Mouse (Mus musculus): ENCODE measurements around the gene C130050O18Rik.

Gene C130050O18Rik

DNA sequence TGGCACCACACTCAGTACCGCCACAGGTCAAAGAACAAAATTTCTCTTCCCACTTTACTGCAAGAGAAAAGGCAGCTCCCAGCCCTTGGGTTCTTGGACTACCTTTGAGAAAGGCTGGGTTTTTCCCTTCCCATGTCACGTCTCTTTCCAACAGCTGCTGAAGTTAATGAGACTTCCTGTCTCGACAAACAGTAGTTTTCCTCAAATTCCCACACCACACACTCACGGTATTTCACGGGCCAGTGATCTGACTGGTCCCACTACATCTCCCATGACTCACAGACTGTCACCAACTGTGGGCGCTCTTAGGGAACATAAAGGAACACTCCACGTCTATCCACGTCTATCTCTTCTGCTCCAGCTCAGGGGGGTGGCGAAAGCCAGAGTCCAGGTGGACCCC, 20.1 kb downstream of the C130050O18Rik start:
- in situ Hi-C loops (cut with MboI, MseI) = no loop called here

DNA sequence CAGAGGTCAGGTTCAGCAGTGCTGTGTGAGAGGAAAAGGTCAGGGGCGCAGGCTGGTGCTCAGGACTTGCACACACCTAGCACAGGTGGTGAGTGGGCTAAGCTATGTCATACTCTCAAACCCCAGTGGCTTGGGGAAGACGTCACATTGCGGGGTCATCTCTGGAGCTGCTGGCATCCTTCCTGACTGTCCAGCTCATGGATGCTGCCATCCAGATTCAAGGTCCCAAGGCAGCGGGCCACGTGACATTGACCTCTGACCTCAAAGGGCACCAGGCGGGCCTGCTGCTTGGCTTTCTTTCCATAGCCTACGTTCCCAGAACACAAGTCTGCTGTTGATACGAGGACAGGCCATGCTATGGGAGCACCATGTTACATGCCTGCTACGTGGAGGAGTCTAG, 21.9 kb downstream of the C130050O18Rik start:
- in situ Hi-C loops (cut with MboI, MseI) = no loop called here

DNA sequence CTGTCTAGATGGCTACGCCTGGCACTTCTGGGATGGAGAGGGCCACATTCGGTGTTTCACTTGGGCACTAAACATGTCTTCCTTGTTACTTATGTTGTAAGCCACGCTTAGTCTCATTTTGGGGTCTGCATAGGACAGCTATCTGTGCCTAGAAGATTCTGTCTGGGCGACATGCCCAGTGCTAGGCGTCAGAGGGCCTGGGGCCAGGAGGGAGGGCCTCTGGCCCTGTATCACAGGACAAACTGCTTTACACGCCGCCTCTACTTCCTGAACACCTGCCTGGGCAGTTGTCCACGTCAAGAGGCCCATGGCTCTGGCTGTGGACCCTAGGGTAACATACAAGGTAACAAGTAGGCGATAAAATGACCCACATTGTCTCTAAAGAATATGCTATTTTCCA, 22.9 kb downstream of the C130050O18Rik start:
- in situ Hi-C loops (cut with MboI, MseI) = no loop called here

DNA sequence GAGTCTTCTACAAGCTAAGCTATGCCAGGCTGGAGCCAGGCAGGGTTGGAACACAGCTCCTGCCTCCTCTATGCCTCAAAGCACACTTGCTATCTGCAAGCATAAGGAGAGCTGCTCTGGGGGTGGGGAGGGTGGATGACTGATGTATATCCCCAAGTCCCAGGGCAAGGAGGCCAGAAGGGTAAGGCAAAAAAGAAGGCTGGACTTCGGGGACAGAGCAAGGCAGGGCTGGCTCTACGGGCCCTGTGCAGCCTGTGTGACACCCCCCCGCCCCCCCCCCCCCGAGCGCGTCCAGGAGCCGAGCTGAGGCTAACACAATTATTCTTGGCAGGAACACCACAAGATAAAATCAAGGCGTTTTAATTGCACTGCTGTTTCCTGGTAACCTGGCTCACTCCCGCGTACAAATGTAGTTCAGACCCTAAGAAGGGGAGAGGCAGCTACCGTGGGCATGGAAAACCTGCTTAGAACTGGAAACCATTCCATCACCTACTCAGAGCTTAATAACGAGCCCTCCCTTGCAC, 24.8 kb downstream of the C130050O18Rik start:
- in situ Hi-C loops (cut with MboI, MseI) = no loop called here

DNA sequence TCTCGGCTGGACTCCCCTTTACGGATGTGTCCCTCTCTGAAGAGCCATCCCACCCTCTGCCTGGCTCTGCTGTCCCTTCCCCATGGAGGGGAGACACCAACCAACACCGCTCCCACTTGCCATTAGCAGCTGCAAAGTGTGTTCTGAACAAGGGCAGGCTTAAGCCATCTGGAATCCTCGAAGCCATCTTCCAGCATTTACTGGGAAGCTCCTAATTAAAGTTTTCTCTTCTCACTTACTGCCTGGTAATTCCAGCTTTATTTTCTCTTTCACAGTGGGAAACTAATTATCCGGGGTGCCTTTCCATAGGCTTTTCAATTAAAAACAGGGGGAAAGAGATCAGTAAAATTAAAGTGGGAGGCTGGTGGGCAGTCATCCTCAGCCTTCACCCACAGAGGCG, 27.3 kb downstream of the C130050O18Rik start:
- in situ Hi-C loops (cut with MboI, MseI) = no loop called here

DNA sequence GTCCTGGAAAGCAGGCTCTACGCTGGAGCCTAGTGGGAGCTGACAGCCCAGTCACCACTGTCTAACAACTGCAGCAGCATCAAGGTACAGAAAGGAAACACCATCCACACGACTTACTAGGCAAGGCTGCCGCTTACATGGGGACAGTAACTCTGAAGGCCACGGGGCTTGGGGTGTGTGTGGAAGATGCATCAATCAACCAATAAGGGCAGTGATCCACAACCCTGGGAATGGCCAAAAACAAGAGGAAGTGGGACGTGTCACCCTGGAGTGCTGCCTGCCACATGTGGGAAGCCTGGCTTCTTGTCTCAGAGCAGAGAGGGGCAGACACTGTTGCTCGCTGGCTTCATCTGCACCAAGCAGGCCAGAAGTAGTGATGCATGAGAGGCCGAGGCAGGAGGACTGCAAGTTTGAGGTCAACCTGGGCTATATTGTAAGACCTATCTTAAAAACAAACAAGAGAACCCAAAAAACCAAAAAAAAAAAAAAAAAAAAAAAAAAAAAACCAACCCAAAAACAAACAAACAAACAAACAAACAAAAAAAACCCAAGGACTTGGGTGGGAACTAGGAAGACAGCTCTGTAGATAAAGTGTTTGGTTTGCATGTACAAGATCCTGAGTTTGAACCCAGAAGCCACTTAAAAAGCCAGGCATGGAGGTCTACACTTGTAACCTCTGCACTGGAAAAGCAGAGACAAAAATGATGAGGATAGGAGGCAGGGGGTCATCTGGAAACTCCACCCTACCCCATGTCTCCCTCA, 27.8 kb downstream of the C130050O18Rik start:
- in situ Hi-C loops (cut with MboI, MseI) = no loop called here

DNA sequence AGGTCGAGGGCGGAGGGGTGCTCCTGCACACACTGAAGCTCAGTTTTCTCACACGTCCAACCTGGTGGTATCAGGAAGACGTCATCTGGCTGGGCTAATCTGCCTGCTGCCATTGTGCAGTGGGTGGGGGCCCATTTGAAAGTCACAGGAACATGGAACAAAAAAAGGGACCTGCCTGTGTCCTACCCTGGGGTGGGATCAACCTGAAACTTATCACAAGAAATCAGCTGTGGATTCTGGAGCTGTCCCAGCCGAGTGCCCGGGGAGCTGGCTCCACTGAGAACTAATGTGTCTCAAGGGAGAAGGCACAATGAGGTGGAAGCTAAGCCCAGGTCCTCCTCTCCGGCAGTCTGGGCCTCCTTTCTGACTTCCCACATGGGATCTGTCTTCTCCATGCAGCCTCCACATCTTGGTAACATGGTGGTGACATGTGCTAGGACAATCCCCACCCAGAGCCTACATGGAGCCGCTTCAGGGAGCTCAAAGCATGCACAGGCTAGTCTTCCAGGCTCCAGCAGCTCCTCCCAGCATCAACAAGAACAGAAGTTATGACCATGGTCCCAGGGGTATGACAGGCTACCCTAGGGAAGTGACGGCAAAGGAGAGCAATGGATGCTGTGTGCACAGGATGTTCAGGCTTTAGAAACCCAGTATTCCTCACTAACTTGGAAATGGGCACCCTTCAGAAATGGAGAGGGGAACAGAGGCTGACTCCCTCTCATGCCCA, 28.9 kb downstream of the C130050O18Rik start:
- in situ Hi-C loops (cut with MboI, MseI) = no loop called here

DNA sequence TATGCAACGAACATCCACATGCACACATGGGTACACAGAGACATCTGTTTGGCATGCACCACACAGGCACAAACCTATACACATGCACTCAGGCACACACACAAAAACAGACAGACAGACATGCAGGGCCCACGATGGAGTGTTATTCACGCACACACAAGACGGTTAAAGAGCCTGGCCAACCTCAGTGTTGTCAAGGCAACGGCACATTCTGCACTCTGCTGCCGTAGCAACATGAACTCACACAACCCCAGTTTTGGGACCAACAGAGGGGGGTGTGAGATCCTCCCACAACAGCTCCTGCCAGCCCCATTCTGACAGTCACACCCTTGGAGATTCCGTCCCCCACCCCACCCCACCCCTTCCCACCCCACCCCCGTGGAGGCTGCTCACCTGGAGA, 29.9 kb downstream of the C130050O18Rik start:
- in situ Hi-C loops (cut with MboI, MseI) = no loop called here

DNA sequence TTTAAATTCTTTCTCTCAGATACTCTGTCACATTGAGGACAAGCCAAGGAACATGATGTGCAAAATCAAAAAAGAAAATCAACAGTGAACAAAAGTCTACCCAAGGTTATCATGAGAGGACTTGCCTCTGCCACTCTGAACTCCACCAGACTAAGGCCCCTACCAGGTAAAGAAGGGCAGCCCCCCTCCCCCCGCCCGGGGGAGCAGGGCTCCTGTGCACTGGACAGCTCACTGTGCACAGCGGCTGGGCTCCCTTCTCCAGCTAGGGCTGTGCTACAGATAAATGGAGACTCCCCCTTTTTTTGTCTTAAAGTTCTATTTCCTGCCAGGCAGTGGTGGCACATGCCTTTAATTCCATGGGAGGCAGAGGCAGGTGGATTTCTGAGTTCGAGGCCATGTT, 32.7 kb downstream of the C130050O18Rik start:
- in situ Hi-C loops (cut with MboI, MseI) = no loop called here

DNA sequence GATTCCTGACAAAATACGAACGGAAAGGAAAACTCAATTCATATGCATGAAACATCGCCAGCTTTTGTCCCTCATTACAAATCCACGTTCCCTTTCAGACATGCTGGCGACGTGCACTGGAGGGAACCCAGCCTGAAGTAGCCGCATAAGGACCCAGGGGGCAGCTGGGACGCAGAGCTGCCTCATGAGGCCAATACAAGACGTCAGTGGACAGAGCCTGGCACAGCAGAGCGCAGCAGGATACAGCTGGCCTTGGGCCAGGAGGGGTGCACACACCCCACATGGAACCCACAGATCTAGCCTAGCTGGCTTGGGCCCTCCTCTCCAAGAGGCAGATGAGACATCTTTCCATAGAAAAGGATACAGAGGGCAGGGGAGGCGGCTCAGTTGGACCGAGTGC, 33.4 kb downstream of the C130050O18Rik start:
- in situ Hi-C loops (cut with MboI, MseI) = no loop called here

DNA sequence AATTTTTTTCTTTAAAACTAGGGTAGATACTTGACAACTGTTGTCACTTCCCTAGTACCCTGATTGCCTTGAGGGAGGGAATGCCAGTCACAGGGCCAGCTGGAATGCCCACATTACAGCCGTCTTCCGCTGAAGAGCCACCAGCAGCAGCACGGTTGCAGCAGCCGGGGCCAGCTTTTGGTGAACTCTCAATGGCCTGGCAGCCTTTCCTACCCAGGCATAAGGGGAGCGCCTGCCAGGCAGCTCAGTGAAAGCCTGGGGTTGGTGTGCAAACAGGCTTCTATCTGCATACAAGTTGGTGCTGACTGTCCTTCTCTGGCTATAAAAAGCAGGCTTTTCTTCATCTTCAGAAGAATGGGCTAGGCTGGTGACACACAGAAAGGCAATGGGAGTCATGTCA, 35.4 kb downstream of the C130050O18Rik start:
- in situ Hi-C loops (cut with MboI, MseI) = no loop called here

DNA sequence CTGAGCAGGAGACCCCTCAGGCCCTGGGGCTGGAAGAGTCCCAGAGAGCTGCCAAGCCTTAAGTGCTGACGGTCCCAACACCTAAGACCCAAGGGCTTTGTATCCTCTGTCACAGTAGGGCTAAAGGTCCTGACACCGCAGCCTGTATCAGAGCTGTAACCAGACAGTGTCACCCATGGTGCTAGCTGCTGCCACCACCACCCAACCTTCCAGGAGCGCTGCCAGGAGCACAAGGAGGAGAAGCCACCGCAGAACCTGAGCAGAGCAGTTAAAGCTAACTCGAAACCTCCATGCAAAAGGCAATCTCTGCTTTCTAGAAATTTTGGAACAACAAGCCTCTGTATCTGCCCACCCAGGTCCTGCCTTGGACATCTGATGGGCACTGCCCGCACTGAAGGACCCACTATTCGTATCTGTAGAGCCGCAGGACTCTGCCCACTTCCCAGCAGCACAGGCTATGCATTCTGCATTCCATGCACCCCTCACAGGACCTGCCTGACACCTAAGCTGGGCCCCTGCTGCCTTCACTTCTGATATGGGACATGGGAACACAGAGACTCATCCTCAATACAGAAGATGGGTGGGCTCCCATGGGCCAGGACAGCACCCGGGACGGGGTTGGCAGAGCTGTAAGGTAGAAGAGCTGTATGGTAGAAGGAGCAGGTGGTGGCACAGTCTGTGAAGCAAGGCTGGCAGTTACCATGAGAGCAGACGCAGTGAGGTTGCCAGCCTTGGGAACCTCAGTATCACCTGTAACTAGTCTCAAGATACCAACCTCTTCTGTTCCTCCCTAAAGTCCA, 36.0 kb downstream of the C130050O18Rik start:
- in situ Hi-C loops (cut with MboI, MseI) = no loop called here

DNA sequence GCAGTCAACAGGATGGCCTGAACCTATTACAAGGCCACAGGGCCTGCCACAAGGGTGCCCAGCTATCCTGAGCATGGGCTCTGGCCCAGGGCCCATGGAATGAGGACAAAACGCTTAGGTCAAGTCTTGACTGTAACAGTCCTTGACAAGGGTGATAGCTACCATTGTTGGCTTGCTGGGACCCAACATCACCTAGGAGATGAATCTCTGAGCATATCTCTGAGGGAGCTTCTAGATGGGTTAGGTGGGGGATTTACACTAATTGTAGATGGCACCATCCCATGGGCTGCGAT, 36.6 kb downstream of the C130050O18Rik start:
- in situ Hi-C loops (cut with MboI, MseI) = no loop called here

DNA sequence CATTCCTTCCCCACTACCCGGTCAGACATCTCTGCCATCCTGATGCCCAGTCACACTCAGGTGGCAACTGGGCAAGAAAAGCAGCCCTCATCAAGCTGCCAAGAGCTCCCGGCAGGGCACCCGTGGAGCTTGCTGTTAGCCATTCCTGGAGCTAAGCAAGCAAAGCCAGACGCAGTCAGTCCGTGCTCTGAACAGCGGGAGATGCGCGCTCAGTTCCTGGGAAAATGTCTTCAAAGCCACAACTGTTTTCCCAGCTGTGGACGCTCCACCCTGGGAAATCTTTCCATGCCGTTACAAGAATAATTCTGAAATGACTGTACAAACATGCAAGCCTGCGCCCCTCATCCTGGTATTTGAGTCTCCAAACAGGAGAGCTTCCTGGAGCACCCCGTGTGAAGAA, 37.3 kb downstream of the C130050O18Rik start:
- in situ Hi-C loops (cut with MboI, MseI) = no loop called here

DNA sequence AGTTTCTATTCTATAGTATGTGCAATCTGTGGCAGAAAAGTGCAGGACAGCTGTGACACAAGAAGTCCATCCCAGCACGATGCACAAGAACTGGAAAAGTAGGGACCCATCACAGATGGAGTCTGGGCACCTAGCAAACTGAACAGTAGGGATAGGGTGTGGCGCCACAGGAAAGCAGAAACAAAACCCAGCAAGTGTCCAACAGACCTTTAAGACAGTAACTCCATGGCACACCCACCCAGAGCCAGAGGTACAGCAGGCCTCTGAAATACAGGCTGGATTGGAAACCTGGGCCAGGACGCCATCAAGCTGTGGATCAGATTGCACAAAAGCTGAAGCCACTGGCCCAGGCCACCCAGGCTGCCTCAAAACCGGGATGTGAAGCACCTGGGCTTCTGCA, 37.9 kb downstream of the C130050O18Rik start:
- in situ Hi-C loops (cut with MboI, MseI) = no loop called here

DNA sequence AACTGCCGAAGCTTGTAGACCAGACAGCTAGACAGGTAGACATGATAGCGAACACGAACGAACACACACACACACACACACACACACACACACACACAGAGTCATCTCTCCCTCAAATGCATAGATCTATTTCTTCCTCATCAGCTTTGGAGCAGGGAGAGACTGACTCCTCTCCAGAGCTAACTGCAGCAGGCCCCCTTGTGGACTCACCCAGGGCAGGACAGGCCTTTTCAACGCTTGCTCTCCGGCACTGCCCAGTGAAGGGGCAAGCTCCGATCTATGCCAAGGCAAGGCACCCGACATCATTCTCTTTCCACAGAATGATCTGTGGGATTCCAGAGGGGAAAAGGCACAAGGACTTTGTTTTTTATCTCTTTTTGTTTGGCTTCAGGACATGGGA, 40.2 kb downstream of the C130050O18Rik start:
- in situ Hi-C loops (cut with MboI, MseI) = no loop called here

DNA sequence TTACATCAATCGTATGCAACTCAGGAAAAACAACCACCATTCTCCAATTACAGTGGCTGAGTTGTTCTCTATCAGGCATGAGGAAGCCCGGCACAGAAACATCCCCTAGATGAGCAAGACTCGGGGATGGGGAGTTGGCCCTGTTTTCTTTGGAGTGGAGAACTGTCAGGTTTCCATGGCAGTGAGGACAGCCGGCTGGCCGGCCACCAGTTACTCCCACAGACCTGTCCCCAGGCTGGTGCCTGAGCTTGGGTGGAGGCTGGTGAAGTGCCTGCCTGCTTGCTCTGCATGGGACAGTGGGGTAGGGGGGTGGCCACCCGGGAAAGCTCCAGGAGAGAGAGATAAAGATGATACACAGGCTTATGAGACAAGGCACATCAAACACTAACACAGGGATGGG, 42.9 kb downstream of the C130050O18Rik start:
- in situ Hi-C loops (cut with MboI, MseI) = no loop called here

DNA sequence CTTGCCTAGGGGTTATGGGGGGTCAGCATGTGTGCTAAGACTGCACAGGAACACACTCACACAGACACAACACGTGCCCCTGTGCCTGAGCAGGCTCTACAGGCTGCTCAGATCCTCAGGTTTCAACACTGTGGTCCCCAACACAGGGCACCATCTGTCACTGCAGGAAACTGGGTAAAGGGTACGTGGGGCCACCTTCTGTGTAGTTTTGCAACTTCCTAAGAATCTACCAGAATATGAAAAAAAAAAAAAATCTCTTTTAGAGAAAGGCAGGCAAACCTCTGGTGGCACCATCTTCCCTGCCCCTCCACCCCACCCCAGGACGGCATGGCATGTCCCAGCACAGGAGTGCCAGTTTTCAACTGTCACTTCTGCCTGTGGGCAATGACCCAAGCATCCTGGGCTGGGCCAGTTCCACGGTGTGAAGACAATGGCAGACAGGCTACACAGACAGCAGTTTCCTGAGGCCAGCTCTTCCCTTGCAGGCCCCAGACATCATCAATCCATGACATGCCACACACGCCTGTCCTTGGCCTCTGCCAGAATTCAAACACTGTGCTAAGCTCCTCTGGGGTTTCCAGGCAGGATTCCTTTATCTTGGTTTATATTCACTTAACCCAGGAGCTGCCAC, 44.2 kb downstream of the C130050O18Rik start:
- in situ Hi-C loops (cut with MboI, MseI) = no loop called here

DNA sequence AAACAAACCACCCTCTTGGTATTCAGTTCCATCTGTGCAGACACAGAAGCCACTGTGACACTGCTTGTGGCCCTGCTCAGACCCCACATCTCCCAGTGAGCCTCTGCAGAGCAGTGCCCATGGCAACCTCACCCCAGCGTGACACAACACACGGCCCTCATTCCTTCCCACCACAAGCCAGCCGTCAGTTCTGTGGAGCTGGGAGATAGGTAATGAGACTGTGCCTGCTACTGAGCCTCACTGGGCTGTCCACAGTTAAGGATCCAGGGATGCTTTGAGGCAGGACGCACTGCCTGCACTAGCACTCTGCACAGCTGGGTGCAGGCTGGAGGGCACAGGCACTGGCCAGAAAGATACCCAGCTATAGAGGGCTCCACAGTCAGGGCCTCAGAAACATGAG, 44.8 kb downstream of the C130050O18Rik start:
- in situ Hi-C loops (cut with MboI, MseI) = no loop called here

DNA sequence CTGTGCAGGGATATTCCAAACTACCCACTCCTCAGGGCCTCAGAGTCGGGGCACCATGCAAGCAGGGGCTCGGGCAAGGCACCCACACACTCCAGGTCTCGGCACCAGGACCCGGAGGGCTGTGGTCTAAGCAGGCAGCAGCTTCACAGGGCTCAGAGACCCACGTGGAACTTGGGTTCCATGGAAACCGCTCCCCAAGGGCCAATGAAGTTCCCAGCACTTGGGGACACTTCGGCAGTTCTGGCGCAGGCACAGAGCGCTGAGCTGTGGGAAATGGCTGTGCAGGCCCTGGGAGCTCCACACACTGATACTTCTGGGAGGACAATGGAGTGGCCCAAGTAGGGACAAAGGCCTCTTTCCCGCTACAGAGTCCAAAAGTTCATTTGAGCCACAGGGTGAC, 48.0 kb downstream of the C130050O18Rik start:
- in situ Hi-C loops (cut with MboI, MseI) = no loop called here

DNA sequence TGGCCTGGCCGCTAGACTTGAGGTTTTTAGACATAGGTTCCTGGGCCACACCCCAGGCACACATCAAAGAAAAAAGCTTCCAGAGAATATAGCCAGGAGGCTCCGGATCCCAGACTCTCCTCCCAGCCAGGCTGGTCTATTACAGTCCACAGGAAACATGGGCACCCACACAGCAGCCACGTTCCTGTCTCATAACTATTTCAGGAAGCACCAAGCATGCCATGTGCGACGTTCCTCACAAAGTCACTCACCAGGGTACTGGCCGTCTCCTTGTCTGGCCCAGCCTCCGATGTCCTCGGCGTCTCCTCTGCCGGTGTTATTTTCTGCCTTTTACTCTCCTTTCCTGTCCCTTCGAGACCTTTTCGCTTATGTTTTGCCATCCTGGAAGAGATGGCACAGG, 50.1 kb downstream of the C130050O18Rik start:
- in situ Hi-C loops (cut with MboI, MseI) = no loop called here

DNA sequence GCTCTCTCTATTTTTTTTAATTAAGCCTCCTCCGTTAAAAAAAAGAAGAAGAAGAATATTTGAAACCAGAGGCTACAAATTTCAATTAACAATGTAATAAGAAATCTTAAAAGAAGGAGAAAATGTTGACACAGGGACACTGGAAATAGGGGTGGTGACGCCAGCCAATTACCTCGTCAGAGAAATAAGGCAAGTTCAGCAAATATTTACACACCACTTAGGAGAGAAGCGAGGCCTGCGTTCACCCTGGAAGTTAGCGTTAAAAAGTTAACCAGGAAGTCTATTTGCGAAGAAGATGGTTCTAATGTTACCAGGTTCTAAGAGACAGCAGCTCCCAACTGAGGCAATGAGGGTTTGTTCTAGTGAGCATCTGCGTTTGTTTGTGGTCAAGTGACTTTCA, 52.2 kb downstream of the C130050O18Rik start:
- in situ Hi-C loops (cut with MboI, MseI) = no loop called here

All from T-helper 2 cell (primary cell).